Mouse (Mus musculus) hindbrain, postnatal 0 days (tissue): ENCODE measurements around the gene Jup. TPM values are rescaled to one million over a fixed set of nuclear protein-coding genes. Genes with fewer than 3 reads are reported as not detected.
A peak's percentile ranks its signal among the peaks of the same experiment; 100 is the strongest.

ENCODE experiments used
- ATAC-seq: fragments of 200-750 bp; cut with Nextera tagmentation; 2 replicates; pipeline ENCODE4 v1.8.0; 2017; ENCODE audit warnings: mild to moderate bottlenecking, moderate TSS enrichment, moderate library complexity
- DNase-seq: peaks from one replicate; pipeline ENCODE4 v3.0.0-alpha.2; 2015; ENCODE audit warnings: low spot score
- H3K27ac ChIP-seq: fragments of 300-500 bp; sonication (generic); 2 replicates; pipeline ENCODE4 v1.5.1; 2014; ENCODE audit warnings: mild to moderate bottlenecking
- H3K27me3 ChIP-seq: fragments of 300-500 bp; sonication (generic); 2 replicates; pipeline ENCODE4 v1.6.1; 2014; ENCODE audit warnings: low read length, mixed read lengths; ENCODE audit not compliant: insufficient read depth
- H3K36me3 ChIP-seq: fragments of 300-500 bp; sonication (generic); 2 replicates; pipeline ENCODE4 v1.6.1; 2014; ENCODE audit warnings: low read length, mixed read lengths; ENCODE audit not compliant: insufficient read depth
- H3K4me1 ChIP-seq: fragments of 300-500 bp; sonication (generic); 2 replicates; pipeline ENCODE4 v1.6.1; 2014; ENCODE audit warnings: antibody characterized with exemption, low read length, mixed read lengths; ENCODE audit not compliant: insufficient read depth
- H3K4me2 ChIP-seq: fragments of 300-500 bp; sonication (generic); 2 replicates; pipeline ENCODE4 v1.6.1; 2014; ENCODE audit warnings: low read depth, mild to moderate bottlenecking, low read length, moderate library complexity, mixed read lengths
- H3K4me3 ChIP-seq: fragments of 300-500 bp; sonication (generic); 2 replicates; pipeline ENCODE4 v1.5.1; 2014; ENCODE audit warnings: low read length
- H3K9ac ChIP-seq: fragments of 300-500 bp; sonication (generic); replicated peaks from 2 replicates; pipeline ENCODE4 v1.6.1; 2014; ENCODE audit warnings: mild to moderate bottlenecking, low read length, moderate library complexity, mixed read lengths
- H3K9me3 ChIP-seq: fragments of 300-500 bp; sonication (generic); 2 replicates; pipeline ENCODE4 v1.6.1; 2016; ENCODE audit warnings: low read length, mixed read lengths
- CTCF ChIP-seq: IDR thresholded peaks from 2 replicates; pipeline ENCODE4 v1.5.1; 2016; ENCODE audit warnings: antibody characterized with exemption, control low read depth, low read depth
- WGBS: fragments of 180-500 bp; shearing (Covaris S2); extraction: QIAGEN DNeasy Blood & Tissue Kit; methylation state at CpG from one replicate; pipeline ENCODE4 v1.1.7; 2014; 5-methylcytosine and 5-hydroxymethylcytosine counted together
- microRNA-seq, 2 experiments: library from miRNA; unstranded; fragments of <30 nt; microRNA quantifications; one replicate each; pipeline ENCODE4; 2016
- polyA plus RNA-seq: library from polyadenylated mRNA; unstranded; fragments of >200 nt; fragmentation: Nextera tagmentation; extraction: Ambion mirVana; gene quantifications from 2 replicates; pipeline ENCODE4 v1.2.1, GENCODE M21; 2015
- total RNA-seq: library from RNA; depleted of rRNA; stranded (reverse); fragments of >200 nt; gene quantifications from 2 replicates; pipeline ENCODE4 v1.2.3, GENCODE M21; 2014; rRNA removed

Jup gene
- total and polyA plus RNA-seq, 2 experiments from 2014 or later = 49.8 to 119 TPM

DNA sequence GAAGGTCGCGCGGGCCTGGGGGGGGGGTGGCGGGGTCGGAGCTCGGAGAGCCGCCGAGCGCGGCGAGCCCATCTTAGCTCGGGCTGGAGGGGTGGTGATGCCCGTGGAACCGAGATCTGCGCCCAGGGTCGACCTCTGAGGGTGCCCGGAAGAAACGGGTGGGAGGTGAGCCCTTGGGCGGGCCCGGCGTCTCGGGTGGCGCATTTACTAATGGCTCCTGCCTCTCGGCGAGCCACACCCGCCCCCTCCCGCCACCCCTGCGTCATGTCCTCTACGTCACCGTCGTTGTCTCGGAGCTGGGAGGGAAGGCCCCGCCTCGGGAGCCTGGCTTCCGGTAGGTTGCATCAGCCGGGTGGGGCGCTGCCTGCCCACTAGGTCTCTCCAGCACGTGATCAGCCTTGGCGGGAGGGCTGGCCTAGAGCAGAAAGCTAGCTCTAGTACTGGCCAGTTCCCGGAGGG, 77.4 kb downstream of the Jup start:
- 2% methylated on average over 35 of the region's 40 CpGs for WGBS
- Histone ChIP-seq H3K4me1 (no peaks in the 10 kb centered on the region), H3K4me2 (peak overlapping the region; percentile 77), H3K36me3 (peaks cover 9% of the 10 kb centered on the region; the same call in 1 of the 2 replicates), H3K4me3 (peak overlapping the region; percentile 78), H3K9ac (peak overlapping the region; percentile 96), H3K27me3 (no peaks in the 10 kb centered on the region), H3K9me3 (no peaks in the 10 kb centered on the region), H3K27ac (peak overlapping the region; percentile 99)
- DNase-seq (peak; percentile 98), ATAC-seq (peak; percentile 89)
- peak; percentile 47 for TF ChIP-seq CTCF

DNA sequence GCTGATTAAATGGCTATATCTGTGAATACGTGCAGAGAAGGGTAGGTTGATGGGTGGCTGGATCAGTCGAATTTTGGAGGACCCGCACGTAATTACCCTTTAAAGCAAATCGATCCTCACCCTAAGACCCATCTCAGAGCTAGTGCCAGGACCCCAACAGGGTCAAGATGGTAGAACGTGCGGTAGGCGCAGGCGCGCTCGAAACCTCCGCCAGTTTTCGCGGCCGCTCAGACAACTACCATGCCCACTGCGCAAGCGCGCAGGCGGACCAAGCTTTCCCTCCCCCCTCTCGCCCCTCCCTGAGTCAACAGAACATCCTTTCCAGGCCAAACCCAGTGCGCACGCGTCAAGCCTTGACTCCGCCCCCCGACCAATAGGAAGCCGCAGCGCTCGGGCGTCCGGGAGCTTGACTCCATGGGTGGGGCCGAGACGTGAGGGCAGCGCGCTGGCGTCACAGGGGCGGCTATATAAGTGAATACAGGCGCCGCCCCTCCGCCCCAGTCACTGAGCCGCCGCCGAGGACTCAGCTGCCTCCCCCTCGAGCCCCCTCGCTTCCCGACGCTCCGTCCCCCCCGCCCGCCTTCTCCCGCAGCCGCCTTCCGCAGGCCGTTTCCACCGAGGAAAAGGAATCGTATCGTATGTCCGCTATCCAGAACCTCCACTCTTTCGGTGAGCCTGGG, 77.9 kb downstream of the Jup start, which contains the start of gene Eif1:
Gene Eif1 (plus strand): TSS at position 394 of the 680 bp plus-strand sequence.
- under 1% methylated on average over 51 of the region's 58 CpGs for WGBS
- no peaks in the 10 kb centered on the region for H3K9me3 ChIP-seq
- H3K36me3 ChIP-seq = peaks cover 9% of the 10 kb centered on the region; the same call in 1 of the 2 replicates
- H3K4me1 ChIP-seq = no peaks in the 10 kb centered on the region
- TF ChIP-seq CTCF = no peak; the same call in 1 of the 2 replicates
- H3K9ac ChIP-seq = peak within 1 kb of the TSS; percentile 96
- ATAC-seq (peak; percentile 92), DNase-seq (peak; percentile 100)
- H3K4me3 ChIP-seq = peak within 1 kb of the TSS; percentile 78
- no peaks in the 10 kb centered on the region for H3K27me3 ChIP-seq
- H3K27ac ChIP-seq = peak within 1 kb of the TSS; percentile 99
- peak within 1 kb of the TSS; percentile 77 for H3K4me2 ChIP-seq

Small RNA genes within 50 kb of the gene (microRNA-seq; reads per million reads assigned to microRNA genes)
- 0 reads per million in 2 experiments for gene Gm27374

Other genes with a start within 250 kb of the Jup start
- 0.65 and 2.7 TPM in 2 replicates for gene Krt19, start 249.1 kb downstream of the Jup start, total RNA-seq
- 3.8 and 4.9 TPM in 2 replicates for gene Krt19, start 249.1 kb downstream of the Jup start, polyA plus RNA-seq
- gene Krt9, start 204.5 kb downstream of the Jup start, total RNA-seq = 0.05 TPM in 1 of 2 replicates, not detected in the other
- 0.06 and 0.18 TPM in 2 replicates for gene Krt9, start 204.5 kb downstream of the Jup start, polyA plus RNA-seq
- gene Krt14, start 190.2 kb downstream of the Jup start, total RNA-seq = 0.86 TPM in 1 of 2 replicates, not detected in the other
- 0.55 and 0.79 TPM in 2 replicates for gene Krt14, start 190.2 kb downstream of the Jup start, polyA plus RNA-seq
- gene Krt16, start 148.9 kb downstream of the Jup start, total RNA-seq = not detected in 2 replicates
- not detected in 2 replicates for gene Krt16, start 148.9 kb downstream of the Jup start, polyA plus RNA-seq
- 0.40 and 1.0 TPM in 2 replicates for gene Krt17, start 136.7 kb downstream of the Jup start, total RNA-seq
- 1.1 and 1.2 TPM in 2 replicates for gene Krt17, start 136.7 kb downstream of the Jup start, polyA plus RNA-seq
- not detected in 2 replicates for gene Krt42, start 127.9 kb downstream of the Jup start, total RNA-seq
- gene Krt42, start 127.9 kb downstream of the Jup start, polyA plus RNA-seq = 0.23 TPM in 1 of 2 replicates, not detected in the other
- gene Eif1, start 77.9 kb downstream of the Jup start, total RNA-seq = 74.1 and 76.5 TPM in 2 replicates
- gene Eif1, start 77.9 kb downstream of the Jup start, polyA plus RNA-seq = 1,309 and 1,318 TPM in 2 replicates
- not detected in 2 replicates for gene Gast, start 63.4 kb downstream of the Jup start, total RNA-seq
- gene Gast, start 63.4 kb downstream of the Jup start, polyA plus RNA-seq = 0.45 and 0.73 TPM in 2 replicates
- gene Hap1, start 41.6 kb downstream of the Jup start, total RNA-seq = 530 and 555 TPM in 2 replicates
- 344 and 395 TPM in 2 replicates for gene Hap1, start 41.6 kb downstream of the Jup start, polyA plus RNA-seq
- gene P3h4, start 17.1 kb upstream of the Jup start, total RNA-seq = 23.9 and 28.2 TPM in 2 replicates
- gene P3h4, start 17.1 kb upstream of the Jup start, polyA plus RNA-seq = 20.7 and 22.0 TPM in 2 replicates
- 34.6 and 41.1 TPM in 2 replicates for gene Fkbp10, start 17.9 kb upstream of the Jup start, total RNA-seq
- gene Fkbp10, start 17.9 kb upstream of the Jup start, polyA plus RNA-seq = 27.0 and 27.4 TPM in 2 replicates
- gene Nt5c3b, start 44.0 kb upstream of the Jup start, total RNA-seq = 59.2 and 61.7 TPM in 2 replicates
- gene Nt5c3b, start 44.0 kb upstream of the Jup start, polyA plus RNA-seq = 106 and 108 TPM in 2 replicates
- 0.40 and 0.42 TPM in 2 replicates for gene Klhl10, start 44.2 kb upstream of the Jup start, total RNA-seq
- 0.39 and 0.84 TPM in 2 replicates for gene Klhl10, start 44.2 kb upstream of the Jup start, polyA plus RNA-seq
- gene Klhl11, start 75.0 kb upstream of the Jup start, total RNA-seq = 50.3 and 56.5 TPM in 2 replicates
- 10.4 and 10.7 TPM in 2 replicates for gene Klhl11, start 75.0 kb upstream of the Jup start, polyA plus RNA-seq
- gene Acly, start 130.2 kb upstream of the Jup start, total RNA-seq = 229 and 235 TPM in 2 replicates
- gene Acly, start 130.2 kb upstream of the Jup start, polyA plus RNA-seq = 130 and 135 TPM in 2 replicates
- gene Ttc25, start 147.8 kb upstream of the Jup start, total RNA-seq = 1.5 and 2.4 TPM in 2 replicates
- 1.8 and 2.0 TPM in 2 replicates for gene Ttc25, start 147.8 kb upstream of the Jup start, polyA plus RNA-seq
- gene Cnp, start 177.1 kb upstream of the Jup start, total RNA-seq = 95.3 and 125 TPM in 2 replicates
- 121 and 146 TPM in 2 replicates for gene Cnp, start 177.1 kb upstream of the Jup start, polyA plus RNA-seq
- 125 and 131 TPM in 2 replicates for gene Nkiras2, start 221.5 kb upstream of the Jup start, total RNA-seq
- gene Nkiras2, start 221.5 kb upstream of the Jup start, polyA plus RNA-seq = 77.5 and 82.1 TPM in 2 replicates
- gene Dnajc7, start 222.4 kb upstream of the Jup start, total RNA-seq = 64.6 and 73.8 TPM in 2 replicates
- 237 and 246 TPM in 2 replicates for gene Dnajc7, start 222.4 kb upstream of the Jup start, polyA plus RNA-seq